Mouse (Mus musculus): ENCODE measurements around the gene Gm13212. TPM values are rescaled to one million over a fixed set of nuclear protein-coding genes. Genes with fewer than 3 reads are reported as not detected.
"Not testable (repeated sequence)": the region's sequence is repeated elsewhere in the genome, so short reads cannot be mapped to it uniquely, and the experiment has no call there.

Gene Gm13212
- under 1 TPM; 0.18 to 0.29 TPM for total RNA-seq (2021)
- long read RNA-seq, experiment 1 = 0 reads
- long read RNA-seq, experiment 2 = 0 reads

DNA sequence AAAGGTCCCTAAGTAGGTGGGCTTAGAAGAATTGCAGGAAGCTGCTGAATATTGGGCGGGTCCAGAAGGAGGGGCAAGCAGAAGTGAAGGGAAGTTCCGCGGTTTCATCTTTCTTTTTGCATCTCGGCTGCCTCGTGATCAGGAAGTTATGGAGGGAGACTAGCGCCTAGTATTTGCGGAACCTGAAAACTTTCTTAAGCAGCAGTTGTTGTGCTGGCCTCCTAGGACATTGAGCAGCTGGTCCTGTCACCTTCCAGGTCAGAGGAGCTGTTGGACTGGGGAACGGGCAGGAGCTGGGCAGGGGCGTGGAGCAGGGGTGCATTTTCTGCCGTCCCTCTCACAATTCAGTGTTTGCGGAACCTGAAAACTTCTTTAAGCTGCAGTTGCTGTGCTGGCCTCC lies at the start of gene Gm13212:
Gm13212 (plus strand) TSS at position 89 of the 400 bp plus-strand sequence.
- DNase-seq (ENCODE audit: low spot score in 2 of 2) = not testable (repeated sequence)

DNA sequence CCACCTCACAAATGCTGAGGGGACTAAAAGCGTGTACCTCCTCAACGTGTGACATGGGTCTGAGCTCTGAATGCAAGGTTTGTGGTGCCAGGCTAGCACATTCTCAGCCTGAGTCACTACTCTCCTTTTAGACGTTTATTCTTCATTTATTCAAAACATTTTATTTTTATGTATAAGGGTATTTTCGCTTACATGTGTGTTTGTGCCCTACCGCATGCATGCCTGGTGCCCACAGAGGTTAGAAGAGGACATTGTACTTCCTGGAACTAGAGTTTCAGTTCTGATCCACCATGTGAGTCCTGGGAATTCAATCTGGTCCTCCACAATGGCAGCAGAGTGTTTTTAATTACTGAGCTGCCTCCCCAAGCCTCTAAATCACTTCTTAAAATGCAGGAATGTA lies 41.1 kb upstream of the Gm13212 start:
- DNase-seq (ENCODE audit: low spot score in 2 of 2) = not testable (repeated sequence)

DNA sequence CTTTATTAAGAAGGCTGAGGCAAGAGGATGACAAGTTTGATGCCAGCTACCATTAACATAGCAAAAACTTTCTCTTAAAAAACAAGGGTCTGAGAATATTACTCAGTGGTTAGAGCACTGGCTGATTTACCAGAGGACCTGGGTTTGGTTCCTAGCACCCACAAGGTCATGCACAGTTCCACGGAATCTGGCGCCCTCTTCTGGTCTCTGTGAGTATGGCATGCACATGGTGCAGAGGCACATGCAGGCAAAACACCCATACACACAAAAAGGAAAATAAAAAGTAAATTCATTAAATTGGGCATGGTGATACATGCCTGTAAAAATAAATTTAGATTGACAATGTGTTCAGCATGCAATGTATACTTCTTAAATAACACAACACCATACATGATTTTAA lies 39.9 kb upstream of the Gm13212 start:
- not testable (repeated sequence) for DNase-seq (ENCODE audit: low spot score in 2 of 2)

DNA sequence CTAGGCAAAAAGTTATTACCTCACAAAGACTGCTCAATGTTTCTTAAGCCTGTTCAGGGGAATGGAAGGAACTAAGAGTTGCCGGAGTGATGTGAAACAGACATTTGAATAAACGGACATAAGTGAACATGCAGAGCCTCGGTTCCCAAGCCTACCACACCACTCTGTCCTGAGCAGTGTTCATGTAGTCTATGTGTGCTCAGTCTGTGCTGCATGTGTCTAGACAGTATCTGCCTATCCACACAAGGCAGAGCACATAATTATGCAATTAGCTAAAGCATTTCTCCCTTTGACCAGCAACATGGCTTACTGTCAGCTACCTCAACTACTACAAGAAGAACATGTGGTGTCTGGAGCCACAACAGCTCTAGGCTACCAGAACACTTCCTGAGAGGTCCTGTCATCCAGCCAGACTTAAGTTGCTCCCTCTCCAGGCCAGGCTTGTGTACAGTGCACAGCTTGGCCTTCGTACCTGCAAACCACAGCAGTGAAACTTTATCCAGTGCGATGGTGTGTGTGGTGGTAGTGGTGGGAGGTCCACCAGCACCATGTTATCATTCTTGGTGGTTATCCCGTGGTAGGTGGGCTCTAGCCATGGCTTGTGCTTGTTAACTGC lies 39.1 kb upstream of the Gm13212 start:
- not testable (repeated sequence) for DNase-seq (ENCODE audit: low spot score in 2 of 2)

GRCm38 (mm10) chr4:145546477-145546876 lies 38.5 kb upstream of the Gm13212 start:
- DNase-seq (ENCODE audit: low spot score in 2 of 2) = not testable (repeated sequence)

DNA sequence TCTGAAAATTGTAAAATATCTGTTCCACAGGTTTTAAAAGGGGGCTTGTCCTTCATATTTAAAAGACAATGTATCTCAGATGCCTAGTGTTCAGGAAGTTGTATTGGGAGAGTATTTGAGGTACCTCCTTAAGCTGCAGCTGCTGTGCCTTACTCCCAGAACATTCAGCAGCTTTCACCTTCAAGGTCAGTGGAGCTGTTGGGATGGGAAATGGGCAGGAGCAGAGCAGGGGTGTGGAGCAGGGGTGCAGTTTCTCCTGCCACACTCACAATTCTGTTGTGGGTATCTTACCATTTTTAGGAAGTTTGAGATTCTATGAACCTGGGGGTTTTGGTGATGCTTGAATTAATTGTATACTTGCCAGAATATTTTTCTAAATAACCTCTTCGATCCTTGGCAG lies 28.3 kb upstream of the Gm13212 start:
- DNase-seq (ENCODE audit: low spot score in 2 of 2) = no peak

DNA sequence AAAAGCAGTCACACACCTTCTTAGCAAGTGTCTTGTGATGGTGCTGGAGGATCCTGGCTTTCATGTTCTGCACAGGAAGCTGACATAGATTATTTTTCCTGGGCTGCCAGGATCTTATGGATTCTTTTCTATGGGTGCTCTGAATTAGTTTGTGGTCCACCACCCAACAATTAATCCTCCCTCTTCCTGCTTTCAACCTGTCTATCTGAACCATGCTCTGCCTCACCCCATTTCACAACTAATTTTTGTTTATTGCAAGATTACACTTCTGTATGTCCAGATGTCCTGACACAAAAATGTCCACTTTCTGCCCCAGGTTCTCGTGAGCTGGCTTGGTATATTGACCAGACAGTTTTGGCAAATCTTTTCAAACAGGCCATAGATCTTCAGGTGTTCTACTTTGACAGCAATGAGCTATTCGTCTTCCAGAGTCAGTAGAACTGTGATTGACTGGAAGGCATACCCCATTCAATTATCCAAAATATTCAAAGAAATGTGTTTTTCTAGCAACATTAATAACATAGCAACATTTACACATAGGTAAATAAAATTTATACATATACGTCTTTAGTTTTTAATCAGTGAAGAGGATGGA lies 25.4 kb upstream of the Gm13212 start:
- no peak for DNase-seq (ENCODE audit: low spot score in 2 of 2)

DNA sequence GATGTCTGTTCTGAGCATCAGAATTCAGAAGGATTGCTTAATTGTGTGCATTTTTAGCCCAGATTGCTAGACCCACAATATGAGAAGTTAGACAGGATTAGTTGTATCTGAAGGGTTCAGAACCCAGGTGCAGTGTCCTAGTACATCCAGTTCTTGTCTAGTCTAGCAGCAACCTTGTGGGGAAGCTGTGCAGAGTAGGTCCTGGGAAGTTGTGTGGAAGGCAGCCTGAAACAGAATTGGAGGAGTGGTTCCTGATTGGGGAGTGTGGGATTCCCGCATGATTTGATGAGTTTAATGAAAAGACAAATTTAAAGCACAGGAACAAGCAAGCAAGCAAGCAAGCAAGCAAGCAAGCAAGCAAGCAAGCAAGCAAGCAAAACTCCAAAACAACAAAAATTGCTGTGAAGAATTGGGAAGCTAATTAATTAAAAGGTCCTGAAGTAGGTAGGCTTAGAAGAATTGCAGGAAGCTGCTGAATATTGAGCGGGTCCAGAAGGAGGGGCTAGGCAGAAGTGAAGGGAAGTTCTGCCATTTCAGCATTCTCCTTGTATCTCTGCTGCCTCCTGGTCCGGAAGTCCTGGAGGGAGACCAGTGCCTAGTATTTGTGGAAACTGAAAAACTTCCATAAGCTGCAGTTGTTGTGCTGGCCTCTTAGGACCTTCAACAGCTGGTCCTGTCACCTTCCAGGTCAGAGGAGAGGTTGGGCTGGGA lies 20.7 kb upstream of the Gm13212 start:
- DNase-seq (ENCODE audit: low spot score in 2 of 2) = no peak

- not testable (repeated sequence) for DNase-seq (ENCODE audit: low spot score in 2 of 2)
Measured at GRCm38 (mm10) chr4:145570461-145570860, 14.5 kb upstream of the Gm13212 start.

- DNase-seq (ENCODE audit: low spot score in 2 of 2) = not testable (repeated sequence)
Measured at GRCm38 (mm10) chr4:145576623-145577022, 8.3 kb upstream of the Gm13212 start.

GRCm38 (mm10) chr4:145580333-145580732 lies 4.6 kb upstream of the Gm13212 start:
- DNase-seq (ENCODE audit: low spot score in 2 of 2) = not testable (repeated sequence)

DNA sequence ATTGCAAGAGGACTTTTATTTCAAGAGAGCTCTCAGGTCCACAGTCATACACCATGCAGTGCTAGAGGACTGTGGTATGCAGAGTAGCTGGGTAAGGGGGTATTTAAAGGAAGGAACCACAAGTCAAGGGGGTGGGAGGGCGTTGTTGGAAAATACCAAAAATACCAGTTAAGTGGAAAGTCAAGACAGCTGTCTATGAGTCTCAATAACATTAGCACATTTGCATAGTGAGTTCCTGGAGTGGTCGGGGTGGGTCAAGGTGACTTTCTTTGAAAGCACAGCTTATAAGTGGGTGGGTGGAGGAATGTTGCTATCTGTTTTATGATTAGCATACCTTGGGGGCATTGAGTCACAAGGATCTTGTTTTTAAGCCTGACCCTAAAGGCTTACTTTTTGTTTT lies 1.1 kb downstream of the Gm13212 start:
- DNase-seq (ENCODE audit: low spot score in 2 of 2) = not testable (repeated sequence)

DNA sequence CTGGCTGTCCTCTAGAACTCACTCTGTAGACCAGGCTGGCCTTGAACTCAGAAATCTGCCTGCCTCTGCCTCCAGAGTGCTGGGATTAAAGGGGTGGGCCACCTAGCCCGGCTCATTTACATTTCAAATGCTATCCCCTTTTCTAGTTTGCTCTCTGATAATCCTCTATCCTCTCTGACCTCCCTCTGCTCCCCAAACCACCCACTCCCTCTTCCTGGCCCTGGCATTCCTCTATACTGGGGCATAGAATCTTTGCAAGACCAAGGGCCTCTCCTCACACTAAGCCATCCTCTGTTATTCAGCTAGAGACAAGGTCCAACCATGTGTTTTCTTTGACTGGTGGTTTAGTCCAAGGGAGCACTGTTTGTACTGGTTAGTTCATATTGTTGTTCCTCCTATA lies 9.2 kb downstream of the Gm13212 start:
- DNase-seq (ENCODE audit: low spot score in 2 of 2) = not testable (repeated sequence)

- not testable (repeated sequence) for DNase-seq (ENCODE audit: low spot score in 2 of 2)
Measured at GRCm38 (mm10) chr4:145594798-145595197, 9.8 kb downstream of the Gm13212 start.

DNA sequence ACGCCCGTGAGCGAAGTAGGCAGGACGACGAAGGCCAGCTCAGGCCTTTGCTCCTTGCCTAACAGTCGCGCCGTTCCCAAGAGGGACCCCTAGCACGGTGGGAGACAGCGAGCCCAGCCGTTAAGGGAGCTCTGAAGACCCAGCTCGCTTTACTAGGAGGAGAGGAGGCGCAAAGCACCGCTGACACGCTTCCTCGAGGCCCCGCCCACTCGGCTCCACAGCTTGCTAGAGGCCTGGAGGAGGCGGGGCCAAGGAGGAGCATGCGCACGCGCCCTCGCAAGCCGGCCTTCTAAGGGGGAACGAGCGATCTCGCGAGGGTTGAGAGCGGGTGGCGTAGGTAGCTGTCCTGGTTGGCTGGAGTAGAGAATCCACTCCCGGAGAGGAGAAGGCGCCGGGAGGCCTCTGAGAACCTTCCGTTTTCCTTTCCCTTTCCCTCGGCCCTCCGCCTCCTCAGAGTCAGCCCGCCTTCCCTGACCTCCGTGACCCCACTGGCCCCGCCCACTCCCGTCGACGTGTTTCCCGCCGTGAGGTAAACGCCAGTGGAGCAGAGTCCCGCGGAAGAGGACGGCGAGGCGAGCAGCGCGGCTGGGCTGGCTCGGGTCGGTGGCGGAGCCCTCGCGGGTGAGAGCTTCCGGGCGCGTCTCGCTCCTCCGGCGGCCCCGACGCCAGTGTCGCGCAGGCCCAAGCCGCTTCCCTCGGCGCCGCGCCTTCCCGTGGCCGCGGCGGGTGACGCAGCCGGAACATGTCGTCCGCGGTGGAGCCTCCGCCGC lies 55.6 kb downstream of the Gm13212 start:
- not testable (repeated sequence) for DNase-seq (ENCODE audit: low spot score in 2 of 2)

GRCm38 (mm10) chr4:145670385-145670784 lies 85.4 kb downstream of the Gm13212 start, which contains the start of gene Zfp980:
Gene Zfp980 (plus strand): TSS chr4:145670685.
- not testable (repeated sequence) for DNase-seq (ENCODE audit: low spot score in 2 of 2)

GRCm38 (mm10) chr4:145674286-145674780 lies 89.4 kb downstream of the Gm13212 start:
- not testable (repeated sequence) for DNase-seq (ENCODE audit: low spot score in 2 of 2)
